Mouse (Mus musculus): ENCODE measurements around the gene Igfals.
A peak's percentile ranks its signal among the peaks of the same experiment; 100 is the strongest.

Gene Igfals

DNA sequence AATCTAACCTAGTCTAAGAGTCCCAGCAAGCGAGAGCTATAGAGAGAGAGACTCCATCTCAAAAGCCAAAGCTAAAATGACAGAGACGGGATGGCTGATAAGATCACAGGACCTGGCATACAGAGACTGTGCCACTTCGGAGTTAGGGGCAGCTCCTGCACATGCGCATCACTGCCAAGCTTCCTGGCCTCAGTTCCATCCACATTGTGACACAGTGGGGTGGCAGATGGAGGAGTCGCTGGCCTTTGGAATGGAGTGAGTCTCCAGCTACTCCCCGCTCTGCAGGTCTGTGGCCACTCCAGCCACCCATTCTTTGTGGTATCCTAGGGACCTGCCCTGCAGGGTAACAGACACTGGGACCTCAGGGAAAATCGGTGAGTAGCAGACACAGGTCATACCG is at the start of gene Igfals:
TSS of gene Igfals (plus strand) at position 222 of the 400 bp plus-strand sequence.
- no peak for DNase-seq (ENCODE audit: low read depth, low spot score)

DNA sequence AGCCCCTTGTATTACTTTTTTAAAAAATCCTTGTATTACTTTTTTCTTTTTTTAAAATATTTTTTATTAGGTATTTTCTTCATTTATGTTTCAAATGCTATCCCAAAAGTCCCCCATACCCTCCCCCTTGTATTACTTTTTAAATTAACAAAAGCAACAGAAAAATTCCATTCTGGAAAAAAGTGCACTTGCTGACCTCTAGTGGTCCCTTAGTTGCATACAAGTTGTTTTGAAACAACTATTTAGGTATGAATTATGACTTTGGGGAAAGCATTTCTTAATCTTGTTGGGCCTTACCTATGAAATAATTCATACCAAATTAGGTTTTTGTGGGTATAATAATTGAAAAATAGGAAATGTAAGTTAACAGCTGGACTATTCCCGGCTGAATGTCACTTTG is 48.3 kb upstream of the Igfals start:
- DNase-seq (ENCODE audit: low read depth, low spot score): no peak

DNA sequence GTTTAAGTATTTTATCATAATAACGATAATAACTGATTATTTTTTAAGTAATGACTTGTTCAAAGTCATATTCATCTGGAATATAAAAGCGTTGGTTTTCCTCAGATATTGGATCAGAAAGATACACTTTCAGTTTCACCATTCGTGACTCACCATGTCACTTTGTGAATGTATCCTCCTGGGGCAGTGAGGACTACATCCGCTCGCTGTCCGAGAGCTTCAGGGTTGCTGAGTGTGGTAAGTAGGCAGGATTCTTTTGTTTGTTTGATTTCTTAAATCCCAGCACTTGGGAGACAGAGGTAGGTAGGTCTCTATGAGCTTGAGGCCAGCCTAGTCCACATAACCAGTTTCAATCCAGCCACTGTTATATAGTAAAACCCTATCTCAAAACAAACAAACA is 47.6 kb upstream of the Igfals start:
- no peak for DNase-seq (ENCODE audit: low read depth, low spot score)

- DNase-seq (ENCODE audit: low read depth, low spot score): no peak
Observed at GRCm38 (mm10) chr17:24819469-24819868, 46.3 kb upstream of the Igfals start.

- no peak for DNase-seq (ENCODE audit: low read depth, low spot score)
Observed at GRCm38 (mm10) chr17:24821351-24822280, 44.2 kb upstream of the Igfals start.

DNA sequence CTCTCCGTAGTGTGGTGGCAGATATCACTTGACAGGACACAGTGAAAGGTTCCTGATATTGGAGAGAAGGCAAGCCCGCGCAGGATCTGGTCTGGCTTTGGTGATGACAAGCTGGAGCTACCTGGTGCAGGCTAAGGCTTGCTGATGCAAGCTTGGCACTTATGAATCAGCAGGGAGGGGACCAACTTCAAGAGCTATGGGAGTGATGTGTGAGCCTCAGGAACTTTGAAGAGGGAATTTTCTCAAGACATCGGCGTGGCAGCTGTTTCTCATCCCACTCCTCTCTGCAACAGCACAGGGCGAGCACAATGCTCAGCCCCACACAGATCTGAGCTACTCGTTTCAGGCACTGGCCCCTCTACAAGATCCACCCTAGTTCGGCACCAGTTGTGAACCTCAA is 26.0 kb upstream of the Igfals start, which contains the start of gene Hagh:
TSS of gene Hagh (plus strand) at position 302 of the 400 bp plus-strand sequence.
- DNase-seq (ENCODE audit: low read depth, low spot score): no peak

- no peak for DNase-seq (ENCODE audit: low read depth, low spot score)
Observed at GRCm38 (mm10) chr17:24840341-24840740, 25.5 kb upstream of the Igfals start.

DNA sequence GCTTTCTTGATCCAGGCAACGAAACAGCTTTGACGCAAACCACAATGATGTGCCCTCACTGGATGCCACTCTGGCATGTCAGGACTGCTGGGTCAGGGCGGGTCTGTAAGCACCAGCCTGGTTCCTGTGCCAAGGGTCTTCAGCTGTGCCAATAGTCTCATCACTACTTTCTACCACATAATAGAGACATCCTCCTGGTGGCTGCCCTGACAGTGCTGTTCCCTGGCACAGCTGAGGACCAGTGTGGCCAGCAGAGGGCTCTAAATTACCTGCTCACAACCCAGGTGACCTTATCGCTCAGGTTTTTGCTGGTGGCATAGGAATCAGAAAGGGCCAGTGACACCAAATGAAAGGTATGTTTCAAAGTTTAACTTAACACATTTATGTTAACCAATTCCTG is 24.7 kb upstream of the Igfals start:
- DNase-seq (ENCODE audit: low read depth, low spot score): no peak

- DNase-seq (ENCODE audit: low read depth, low spot score): no peak
Observed at GRCm38 (mm10) chr17:24842631-24843030, 23.2 kb upstream of the Igfals start.

- no peak for DNase-seq (ENCODE audit: low read depth, low spot score)
Observed at GRCm38 (mm10) chr17:24844525-24844924, 21.3 kb upstream of the Igfals start.

- DNase-seq (ENCODE audit: low read depth, low spot score): no peak
Observed at GRCm38 (mm10) chr17:24847386-24847785, 18.4 kb upstream of the Igfals start.

DNA sequence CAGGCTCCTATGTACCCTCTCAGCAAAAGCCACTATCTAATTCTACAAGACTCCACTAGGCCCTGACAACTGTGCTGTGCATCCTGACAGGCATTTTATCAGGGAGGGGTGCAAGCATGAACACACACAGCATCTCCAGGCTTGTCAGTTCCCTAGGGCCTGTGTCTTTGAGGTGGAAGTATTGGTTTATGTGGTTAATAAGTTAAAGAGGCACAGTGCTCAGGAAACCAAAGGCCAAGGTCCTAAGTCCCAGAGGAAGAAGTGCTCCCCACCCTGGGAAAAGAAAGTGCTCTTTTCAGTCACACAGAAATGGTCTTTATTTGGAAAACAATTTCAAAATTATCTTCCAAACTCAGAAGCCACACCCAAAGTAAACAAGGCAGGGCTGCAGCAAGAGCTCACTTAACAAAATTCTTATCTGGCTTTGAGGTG is 17.2 kb upstream of the Igfals start:
- no peak for DNase-seq (ENCODE audit: low read depth, low spot score)

DNA sequence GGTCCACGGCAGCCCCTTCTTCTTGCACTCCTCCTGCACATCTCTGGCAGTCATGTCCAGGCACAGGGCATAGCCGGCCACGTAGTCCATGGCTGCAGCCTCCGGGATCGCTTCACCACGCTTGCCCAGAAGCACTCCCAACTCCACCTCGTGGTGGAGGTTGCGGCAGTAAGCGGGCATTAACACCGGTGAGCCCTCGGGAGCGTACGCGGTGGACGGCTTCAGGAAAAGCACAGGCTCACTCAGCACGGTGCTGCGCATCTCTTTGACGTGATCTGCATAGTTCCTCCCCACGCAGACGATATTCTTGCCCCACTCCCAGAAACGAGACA is 16.1 kb upstream of the Igfals start:
- DNase-seq (ENCODE audit: low read depth, low spot score): no peak

GRCm38 (mm10) chr17:24850065-24850772 is 15.6 kb upstream of the Igfals start, which contains the start of gene Fahd1:
Fahd1 (minus strand) TSS chr17:24850364.
- peak; percentile 94 for DNase-seq (ENCODE audit: low read depth, low spot score)

DNA sequence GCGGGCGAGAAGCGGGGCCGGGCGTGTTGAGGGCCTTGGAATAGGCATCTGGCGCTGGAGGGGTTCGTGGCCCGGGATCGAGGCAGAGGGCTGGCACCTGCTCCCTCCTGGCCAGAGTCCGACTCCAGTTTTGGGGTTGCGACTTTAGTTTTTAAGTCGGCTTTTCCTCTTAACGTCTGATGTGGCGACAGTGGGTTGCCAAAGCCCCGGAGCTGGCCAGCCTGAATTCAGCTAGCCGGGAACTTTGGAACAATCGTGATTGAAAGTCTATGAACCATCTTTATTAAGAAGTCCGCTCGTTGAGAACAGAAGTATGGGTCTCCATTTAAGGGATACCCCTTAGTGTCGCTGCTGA is 15.0 kb upstream of the Igfals start:
- no peak for DNase-seq (ENCODE audit: low read depth, low spot score)

DNA sequence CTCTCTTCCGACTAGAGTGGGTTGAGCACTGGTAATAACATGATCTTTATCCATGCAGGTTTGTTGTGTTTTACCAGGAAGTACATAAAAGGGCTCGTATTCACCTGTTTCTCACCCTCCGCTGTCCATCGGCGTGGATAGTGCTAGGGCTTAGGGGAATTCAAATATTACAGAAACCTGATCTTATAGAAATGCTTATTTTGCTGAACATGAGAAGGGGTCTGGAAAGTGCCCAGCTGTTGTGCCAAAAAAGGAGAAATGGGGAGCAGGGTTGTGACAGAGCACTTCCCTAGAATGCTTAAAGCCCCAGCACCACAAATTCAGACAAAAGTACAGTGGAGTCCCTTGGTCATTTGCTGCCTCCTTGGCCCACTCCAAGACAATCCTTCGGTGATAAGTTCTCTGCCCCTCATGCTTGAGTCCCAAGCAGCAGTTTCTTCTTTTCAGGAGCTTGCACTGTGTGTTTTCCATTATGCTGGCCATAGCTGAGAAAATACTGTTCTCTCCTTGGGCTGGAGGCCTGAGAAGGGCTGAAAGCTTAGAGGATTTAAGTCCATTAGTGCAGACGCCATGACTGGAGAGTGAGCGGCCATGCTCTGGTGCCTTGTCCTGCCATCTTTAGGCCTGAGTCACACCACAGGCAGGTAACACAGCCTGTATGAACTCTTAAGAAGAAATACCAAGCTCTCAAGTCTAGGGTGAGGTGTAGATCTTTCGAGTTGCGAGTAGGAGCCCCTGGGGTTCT is 14.2 kb upstream of the Igfals start:
- DNase-seq (ENCODE audit: low read depth, low spot score): no peak

GRCm38 (mm10) chr17:24855838-24856464 is 9.8 kb upstream of the Igfals start:
- no peak for DNase-seq (ENCODE audit: low read depth, low spot score)

- no peak for DNase-seq (ENCODE audit: low read depth, low spot score)
Observed at GRCm38 (mm10) chr17:24856589-24856988, 9.2 kb upstream of the Igfals start.

GRCm38 (mm10) chr17:24857831-24858470 is 7.8 kb upstream of the Igfals start:
- no peak for DNase-seq (ENCODE audit: low read depth, low spot score)

GRCm38 (mm10) chr17:24858967-24859366 is 6.8 kb upstream of the Igfals start:
- no peak for DNase-seq (ENCODE audit: low read depth, low spot score)

- no peak for DNase-seq (ENCODE audit: low read depth, low spot score)
Observed at GRCm38 (mm10) chr17:24860076-24860475, 5.7 kb upstream of the Igfals start.

All from embryo, embryonic 11.5 days (tissue).